Mouse (Mus musculus) forebrain, postnatal 0 days (tissue): ENCODE data around the gene Gm8362. TPM values are rescaled to one million over a fixed set of nuclear protein-coding genes. Genes with fewer than 3 reads are reported as not detected.
"Not testable (repeated sequence)": the region's sequence is repeated elsewhere in the genome, so short reads cannot be mapped to it uniquely, and the experiment has no call there.

Source experiments
- ATAC-seq: fragments of 200-750 bp; cut with Nextera tagmentation; 2 replicates; pipeline ENCODE4 v1.8.0; 2017; ENCODE audit warnings: mild to moderate bottlenecking, moderate library complexity
- DNase-seq: peaks from one replicate; pipeline ENCODE4 v3.0.0-alpha.2; 2015
- H3K27ac ChIP-seq: fragments of 300-500 bp; sonication (generic); 2 replicates; pipeline ENCODE4 v1.5.1; 2014; ENCODE audit warnings: low read depth, mild to moderate bottlenecking, antibody characterized with exemption, low read length, moderate library complexity, mixed read lengths
- H3K27me3 ChIP-seq: fragments of 300-500 bp; sonication (generic); 2 replicates; pipeline ENCODE4 v1.6.1; 2014; ENCODE audit warnings: mild to moderate bottlenecking, low read length, mixed read lengths; ENCODE audit not compliant: insufficient read depth
- H3K36me3 ChIP-seq: fragments of 300-500 bp; sonication (generic); 2 replicates; pipeline ENCODE4 v1.6.1; 2014; ENCODE audit warnings: mild to moderate bottlenecking, moderate library complexity; ENCODE audit not compliant: insufficient read depth
- H3K4me1 ChIP-seq: fragments of 300-500 bp; sonication (generic); 2 replicates; pipeline ENCODE4 v1.6.1; 2014; ENCODE audit warnings: antibody characterized with exemption; ENCODE audit not compliant: insufficient read depth
- H3K4me2 ChIP-seq: fragments of 300-500 bp; sonication (generic); 2 replicates; pipeline ENCODE4 v1.6.1; 2014; ENCODE audit warnings: low read depth, mild to moderate bottlenecking, moderate library complexity
- H3K4me3 ChIP-seq: fragments of 300-500 bp; sonication (generic); 2 replicates; pipeline ENCODE4 v1.5.1; 2014; ENCODE audit warnings: low read depth, low read length, mixed read lengths
- H3K9ac ChIP-seq: fragments of 300-500 bp; sonication (generic); 2 replicates; pipeline ENCODE4 v1.6.1; 2014; ENCODE audit warnings: mild to moderate bottlenecking
- H3K9me3 ChIP-seq: fragments of 300-500 bp; sonication (generic); 2 replicates; pipeline ENCODE4 v1.6.1; 2016; ENCODE audit warnings: low read length
- CTCF ChIP-seq: sonication (generic); IDR thresholded peaks from 2 replicates; pipeline ENCODE4 v1.5.1; 2016; ENCODE audit warnings: antibody characterized with exemption, control low read depth, low read depth
- WGBS: fragments of 180-500 bp; shearing (Covaris S2); extraction: QIAGEN DNeasy Blood & Tissue Kit; methylation state at CpG from one replicate; pipeline ENCODE4 v1.1.7; 2014; 5-methylcytosine and 5-hydroxymethylcytosine counted together
- polyA plus RNA-seq: library from polyadenylated mRNA; unstranded; fragments of >200 nt; fragmentation: Nextera tagmentation; extraction: Ambion mirVana; gene quantifications from 2 replicates; pipeline ENCODE4 v1.2.1, GENCODE M21; 2015
- total RNA-seq: library from RNA; depleted of rRNA; stranded (reverse); fragments of >200 nt; gene quantifications from 2 replicates; pipeline ENCODE4 v1.2.3, GENCODE M21; 2014; rRNA removed

The Gm8362 gene
- not detected in 2 replicates for total RNA-seq
- not detected in 2 replicates for polyA plus RNA-seq

DNA sequence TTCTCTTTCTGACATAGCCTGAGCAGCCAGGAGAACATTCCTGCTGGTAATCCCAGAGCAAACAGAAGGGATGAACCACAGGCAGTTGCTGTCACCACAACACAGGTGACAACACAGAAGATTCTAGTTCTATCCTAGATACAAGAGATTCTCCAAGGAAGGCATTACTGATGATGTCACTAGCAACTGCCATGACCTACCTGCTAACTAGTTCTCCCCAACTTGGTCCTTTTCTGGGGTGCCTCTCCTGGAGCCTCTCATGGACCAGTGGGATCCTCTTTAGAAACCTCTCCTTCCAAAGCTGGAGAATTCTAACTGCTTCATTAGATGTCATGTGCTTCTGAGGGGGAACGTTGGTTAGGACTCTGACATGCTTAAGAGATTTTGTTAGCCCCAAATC, at the start of gene Gm8362:
Gene Gm8362, minus strand, starts transcription at position 101 of the 400 bp plus-strand sequence.
- not testable (repeated sequence) for ATAC-seq, H3K4me3 ChIP-seq, H3K9ac ChIP-seq, H3K4me2 ChIP-seq, H3K27ac ChIP-seq, H3K36me3 ChIP-seq, DNase-seq, H3K27me3 ChIP-seq, H3K4me1 ChIP-seq, H3K9me3 ChIP-seq
- no CpG with 5 or more reads among the region's 1 CpGs for WGBS

DNA sequence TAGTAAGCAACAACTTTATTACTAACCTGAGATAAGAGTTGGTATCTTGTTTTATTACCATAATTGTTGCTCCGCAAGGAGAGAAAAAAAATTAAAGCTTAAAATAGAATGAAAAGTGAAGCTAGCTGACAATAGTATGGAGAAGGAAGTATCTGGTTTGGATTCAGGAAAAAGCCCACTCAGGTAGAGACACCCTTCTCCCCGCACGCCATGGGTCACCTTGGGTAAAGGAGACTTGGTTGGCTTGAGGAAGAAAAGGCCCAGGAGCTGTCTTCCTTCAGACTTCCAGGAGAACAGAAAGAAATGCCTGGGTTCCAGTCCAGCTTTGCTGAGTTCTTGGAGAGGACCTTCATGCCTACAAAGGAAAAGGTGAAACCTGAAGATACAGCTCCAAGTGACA, 49.1 kb upstream of the Gm8362 start:
- H3K4me2 ChIP-seq, DNase-seq, H3K27ac ChIP-seq, H3K27me3 ChIP-seq, H3K4me1 ChIP-seq, H3K9ac ChIP-seq, H3K36me3 ChIP-seq, H3K9me3 ChIP-seq, ATAC-seq, H3K4me3 ChIP-seq: not testable (repeated sequence)
- WGBS = 92% methylated on average over 3 of the region's 3 CpGs

DNA sequence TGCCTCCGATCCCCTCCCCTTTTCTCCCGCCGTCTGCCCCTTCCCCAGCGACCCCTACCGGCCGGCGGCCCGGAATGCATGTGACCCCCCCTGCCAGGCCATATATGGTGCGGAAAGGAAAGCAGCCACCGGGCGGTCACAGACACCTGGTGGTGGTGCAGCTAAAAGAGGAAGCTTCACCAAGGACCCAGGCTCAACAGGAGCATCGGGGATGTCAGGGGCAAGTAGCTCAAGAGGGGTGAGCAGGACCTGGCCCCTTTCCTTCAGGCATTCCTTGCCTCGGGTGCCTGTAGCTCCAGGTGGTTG, 17.0 kb downstream of the Gm8362 start:
- ATAC-seq, H3K4me1 ChIP-seq, H3K27ac ChIP-seq, H3K36me3 ChIP-seq, H3K9me3 ChIP-seq, DNase-seq, H3K27me3 ChIP-seq: not testable (repeated sequence)
- Histone ChIP-seq H3K4me3 (peak overlapping the region; percentile 37; the same call in 1 of the 2 replicates), H3K4me2 (peak overlapping the region; percentile 41; the same call in 1 of the 2 replicates), H3K9ac (peak overlapping the region; percentile 47; the same call in 1 of the 2 replicates)
- 6% methylated on average over 4 of the region's 13 CpGs for WGBS
- peak; percentile 43 for TF ChIP-seq CTCF

- Histone ChIP-seq H3K9ac (peak overlapping the region; percentile 47; the same call in 1 of the 2 replicates), H3K4me3 (peak overlapping the region; percentile 37), H3K4me2 (peak overlapping the region; percentile 41)
- H3K9me3 ChIP-seq, ATAC-seq, H3K36me3 ChIP-seq, H3K4me1 ChIP-seq, H3K27ac ChIP-seq, H3K27me3 ChIP-seq: not testable (repeated sequence)
- 6% methylated on average over 34 of the region's 67 CpGs for WGBS
- DNase-seq = peak; percentile 5
Measured at GRCm38 (mm10) chr14:6756384-6757230, 17.6 kb downstream of the Gm8362 start.

- WGBS = no CpG with 5 or more reads among the region's 2 CpGs
- not testable (repeated sequence) for H3K9ac ChIP-seq, H3K4me3 ChIP-seq, H3K27me3 ChIP-seq, DNase-seq, H3K9me3 ChIP-seq, H3K4me1 ChIP-seq, H3K36me3 ChIP-seq, ATAC-seq, H3K4me2 ChIP-seq, H3K27ac ChIP-seq
Measured at GRCm38 (mm10) chr14:6742232-6742631, 32.0 kb downstream of the Gm8362 start, which contains the start of gene Gm3636. TSS of gene Gm3636 (minus strand) at chr14:6742332.

- not testable (repeated sequence) for ATAC-seq, DNase-seq
Measured at GRCm38 (mm10) chr14:6720151-6720550, 54.1 kb downstream of the Gm8362 start, which contains the start of gene Gm8050. TSS of gene Gm8050 (minus strand) at chr14:6720251.

More at GRCm38 (mm10) chr14:6720151-6720550, 54.1 kb downstream of the Gm8362 start, which contains the start of gene Gm8050:
- H3K4me3 ChIP-seq, H3K36me3 ChIP-seq, H3K9me3 ChIP-seq, H3K27ac ChIP-seq, H3K4me2 ChIP-seq, H3K27me3 ChIP-seq, H3K9ac ChIP-seq, H3K4me1 ChIP-seq: not testable (repeated sequence)
- 88% methylated on average over 1 of the region's 2 CpGs for WGBS

Other genes starting within 250 kb of the Gm8362 start
- not detected in 2 replicates for gene Gm8356, start 237.1 kb downstream of the Gm8362 start, total RNA-seq
- gene Gm8356, start 237.1 kb downstream of the Gm8362 start, polyA plus RNA-seq = not detected in 2 replicates
- gene Gm3629, start 183.8 kb downstream of the Gm8362 start, total RNA-seq = 0.52 and 1.1 TPM in 2 replicates
- gene Gm3629, start 183.8 kb downstream of the Gm8362 start, polyA plus RNA-seq = 0.64 and 0.88 TPM in 2 replicates
- not detected in 2 replicates for gene Gm3460, start 152.0 kb downstream of the Gm8362 start, total RNA-seq
- not detected in 2 replicates for gene Gm3460, start 152.0 kb downstream of the Gm8362 start, polyA plus RNA-seq
- not detected in 2 replicates for gene Gm10251, start 90.2 kb downstream of the Gm8362 start, total RNA-seq
- not detected in 2 replicates for gene Gm10251, start 90.2 kb downstream of the Gm8362 start, polyA plus RNA-seq
- gene Gm8050, start 54.2 kb downstream of the Gm8362 start, total RNA-seq = 0.14 TPM in 1 of 2 replicates, not detected in the other
- not detected in 2 replicates for gene Gm8050, start 54.2 kb downstream of the Gm8362 start, polyA plus RNA-seq
- 11.7 and 15.0 TPM in 2 replicates for gene Gm3636, start 32.1 kb downstream of the Gm8362 start, total RNA-seq
- gene Gm3636, start 32.1 kb downstream of the Gm8362 start, polyA plus RNA-seq = 13.9 and 15.6 TPM in 2 replicates
- gene Gm3642, start 65.9 kb upstream of the Gm8362 start, total RNA-seq = not detected in 2 replicates
- not detected in 2 replicates for gene Gm3642, start 65.9 kb upstream of the Gm8362 start, polyA plus RNA-seq
- gene Gm3667, start 115.6 kb upstream of the Gm8362 start, total RNA-seq = 10.6 and 13.5 TPM in 2 replicates
- 15.1 and 16.3 TPM in 2 replicates for gene Gm3667, start 115.6 kb upstream of the Gm8362 start, polyA plus RNA-seq
- gene Gm6356, start 199.4 kb upstream of the Gm8362 start, total RNA-seq = not detected in 2 replicates
- not detected in 2 replicates for gene Gm6356, start 199.4 kb upstream of the Gm8362 start, polyA plus RNA-seq